Mouse (Mus musculus) forebrain, embryonic 16.5 days (tissue): ENCODE results near the gene Ctdsp1. TPM values are rescaled to one million over a fixed set of nuclear protein-coding genes. Genes with fewer than 3 reads are reported as not detected.

Experiments
- ATAC-seq: fragments of 200-750 bp; cut with Nextera tagmentation; 2 replicates; pipeline ENCODE4 v1.8.0; 2017; ENCODE audit warnings: mild to moderate bottlenecking, moderate library complexity
- H3K27ac ChIP-seq: fragments of 300-500 bp; sonication (generic); 2 replicates; pipeline ENCODE4 v1.5.1; 2014; ENCODE audit warnings: low read length, control low read depth
- H3K27me3 ChIP-seq: fragments of 300-500 bp; sonication (generic); replicated peaks from 2 replicates; pipeline ENCODE4 v1.6.1; 2014; ENCODE audit warnings: low read length; ENCODE audit not compliant: control insufficient read depth, insufficient read depth
- H3K36me3 ChIP-seq: fragments of 300-500 bp; sonication (generic); 2 replicates; pipeline ENCODE4 v1.6.1; 2014; ENCODE audit not compliant: control insufficient read depth, insufficient read depth
- H3K4me1 ChIP-seq: fragments of 300-500 bp; sonication (generic); replicated peaks from 2 replicates; pipeline ENCODE4 v1.6.1; 2014; ENCODE audit warnings: low read length; ENCODE audit not compliant: control insufficient read depth, insufficient read depth
- H3K4me2 ChIP-seq: fragments of 300-500 bp; sonication (generic); 2 replicates; pipeline ENCODE4 v1.6.1; 2014; ENCODE audit warnings: mild to moderate bottlenecking, low read length, control low read depth
- H3K4me3 ChIP-seq: fragments of 300-500 bp; sonication (generic); replicated peaks from 2 replicates; pipeline ENCODE4 v1.5.1; 2014; ENCODE audit warnings: mild to moderate bottlenecking, low read length, control low read depth
- H3K9ac ChIP-seq: fragments of 300-500 bp; sonication (generic); replicated peaks from 2 replicates; pipeline ENCODE4 v1.6.1; 2014; ENCODE audit warnings: low read depth, low read length, control low read depth
- H3K9me3 ChIP-seq: fragments of 300-500 bp; sonication (generic); 2 replicates; pipeline ENCODE4 v1.6.1; 2016; ENCODE audit warnings: low read length; ENCODE audit not compliant: control insufficient read depth
- WGBS: fragments of 180-500 bp; shearing (Covaris S2); extraction: QIAGEN DNeasy Blood & Tissue Kit; methylation state at CpG from one replicate; pipeline ENCODE4 v1.1.7; 2014; 5-methylcytosine and 5-hydroxymethylcytosine counted together
- polyA plus RNA-seq: library from polyadenylated mRNA; unstranded; fragments of >200 nt; fragmentation: Nextera tagmentation; extraction: Ambion mirVana; gene quantifications from 2 replicates; pipeline ENCODE4 v1.2.1, GENCODE M21; 2015

Ctdsp1 gene
- polyA plus RNA-seq, 1 experiment from 2014 or later = 18.6 TPM

DNA sequence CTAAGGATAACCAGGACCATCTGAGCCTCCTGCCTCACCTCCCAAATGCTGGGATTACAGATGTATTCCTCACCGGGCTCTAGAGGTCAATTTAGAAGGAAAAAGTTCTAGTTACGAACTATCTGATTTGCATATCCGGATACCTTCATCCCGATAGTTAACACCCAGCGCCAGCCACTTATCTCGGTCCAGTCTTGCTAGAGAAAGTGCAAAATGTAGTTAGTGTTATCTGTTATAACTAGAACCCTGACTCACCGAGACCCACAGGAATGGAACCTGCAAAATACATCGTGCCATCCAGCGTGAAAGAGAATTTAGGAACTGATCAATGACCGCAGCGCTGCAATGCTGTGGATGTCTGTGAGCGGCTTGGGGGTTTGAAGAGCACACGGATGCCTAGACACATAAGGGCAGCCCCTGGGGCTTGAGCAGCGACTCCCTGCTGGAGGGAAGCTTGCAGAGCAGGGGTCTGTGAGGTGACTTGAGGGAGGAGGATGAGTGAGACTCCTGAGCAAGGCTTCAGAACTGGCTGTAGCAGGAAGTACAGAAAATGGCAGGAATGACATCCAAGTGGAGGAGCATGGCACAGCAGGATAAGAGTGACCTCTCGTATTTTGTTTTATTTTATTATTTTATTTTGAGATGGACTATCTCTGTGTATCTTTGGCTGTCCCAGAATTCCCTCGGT lies 9.8 kb downstream of the Ctdsp1 start:
- Histone ChIP-seq H3K4me2 (no peak overlapping the region), H3K36me3 (no peaks in the 10 kb centered on the region), H3K27ac (no peak overlapping the region), H3K9me3 (no peaks in the 10 kb centered on the region), H3K9ac (no peak overlapping the region), H3K4me1 (peaks cover 5% of the 10 kb centered on the region), H3K4me3 (no peak overlapping the region), H3K27me3 (no peaks in the 10 kb centered on the region)
- WGBS = 60% methylated on average over 16 of the region's 16 CpGs
- no peak for ATAC-seq

DNA sequence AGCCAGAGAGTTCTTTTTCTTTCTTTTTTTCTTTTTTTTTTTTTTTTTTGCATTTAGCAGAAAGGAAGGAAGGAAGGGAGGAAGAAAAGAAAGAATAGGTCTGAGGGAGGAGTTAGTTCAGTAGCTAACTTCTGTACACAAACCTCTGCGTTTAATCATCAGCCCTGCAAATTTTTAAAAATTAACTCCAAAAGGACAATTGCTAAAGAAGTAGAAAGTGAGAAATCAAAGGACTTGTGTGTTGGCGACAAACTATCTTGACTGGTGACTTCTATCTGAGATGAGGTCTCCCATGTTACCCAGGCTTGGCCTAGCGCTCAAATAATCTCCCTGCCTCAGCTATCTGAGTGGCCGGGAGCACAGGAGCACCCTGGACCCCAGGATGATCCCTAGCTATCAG lies 12.9 kb downstream of the Ctdsp1 start:
- Histone ChIP-seq H3K9ac (no peak overlapping the region), H3K4me3 (no peak overlapping the region), H3K4me1 (no peaks in the 10 kb centered on the region), H3K4me2 (no peak overlapping the region), H3K27ac (no peak overlapping the region), H3K27me3 (no peaks in the 10 kb centered on the region), H3K36me3 (no peaks in the 10 kb centered on the region), H3K9me3 (no peaks in the 10 kb centered on the region)
- WGBS = 95% methylated on average over 4 of the region's 4 CpGs
- no peak for ATAC-seq

DNA sequence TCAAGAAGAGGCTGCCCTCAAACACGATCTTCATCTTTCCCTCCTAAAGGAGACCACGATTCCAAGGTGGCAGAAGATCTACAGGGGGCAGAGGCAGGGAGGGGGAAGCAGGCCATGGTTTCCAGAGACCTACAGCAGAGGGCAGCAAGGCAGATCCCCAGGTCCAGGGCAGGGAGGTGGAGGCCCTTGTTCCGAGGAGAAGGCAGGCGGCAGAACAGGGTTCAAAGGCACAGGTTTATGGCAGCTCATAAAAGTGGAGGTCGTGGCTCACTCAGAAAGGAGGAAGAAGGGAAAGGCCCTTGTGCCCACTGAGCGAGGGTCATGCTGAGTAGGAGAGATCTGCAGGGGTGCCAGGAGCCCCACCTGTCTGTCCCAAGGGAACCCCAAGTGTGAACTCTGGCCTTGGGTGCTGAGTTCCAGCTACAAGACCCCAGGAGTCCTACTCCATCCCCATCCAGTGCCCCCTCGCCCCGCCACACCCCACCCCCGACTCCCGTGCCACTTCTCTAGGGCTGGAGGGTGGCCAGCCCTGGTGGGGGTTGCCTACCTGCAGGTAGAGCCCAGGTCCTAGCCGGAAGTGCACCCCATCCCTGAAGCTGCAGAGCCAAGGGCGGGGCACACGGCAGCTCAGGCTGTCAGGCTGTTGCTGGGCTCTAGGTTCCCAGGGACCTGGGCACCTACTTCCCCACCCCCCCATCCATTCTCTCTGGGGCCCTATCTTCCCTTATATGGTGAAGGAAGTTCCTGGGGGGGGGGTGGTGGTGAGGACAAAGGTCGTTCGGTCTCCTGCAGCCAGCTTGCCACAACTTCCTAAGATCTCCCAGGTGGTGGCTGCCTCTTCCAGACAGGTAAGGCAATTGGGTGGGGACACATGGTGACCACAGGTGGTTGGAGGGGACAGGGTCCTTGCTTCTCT lies 17.5 kb downstream of the Ctdsp1 start, which contains the start of gene Vil1:
TSS of gene Vil1 (plus strand) at position 788 of the 916 bp plus-strand sequence.
- no peak for ATAC-seq
- Histone ChIP-seq H3K36me3 (no peaks in the 10 kb centered on the region), H3K4me3 (no peak within 1 kb of the TSS), H3K27me3 (no peaks in the 10 kb centered on the region), H3K4me1 (no peaks in the 10 kb centered on the region), H3K9ac (no peak within 1 kb of the TSS), H3K9me3 (no peaks in the 10 kb centered on the region), H3K4me2 (no peak within 1 kb of the TSS), H3K27ac (no peak within 1 kb of the TSS)
- 60% methylated on average over 14 of the region's 15 CpGs for WGBS

DNA sequence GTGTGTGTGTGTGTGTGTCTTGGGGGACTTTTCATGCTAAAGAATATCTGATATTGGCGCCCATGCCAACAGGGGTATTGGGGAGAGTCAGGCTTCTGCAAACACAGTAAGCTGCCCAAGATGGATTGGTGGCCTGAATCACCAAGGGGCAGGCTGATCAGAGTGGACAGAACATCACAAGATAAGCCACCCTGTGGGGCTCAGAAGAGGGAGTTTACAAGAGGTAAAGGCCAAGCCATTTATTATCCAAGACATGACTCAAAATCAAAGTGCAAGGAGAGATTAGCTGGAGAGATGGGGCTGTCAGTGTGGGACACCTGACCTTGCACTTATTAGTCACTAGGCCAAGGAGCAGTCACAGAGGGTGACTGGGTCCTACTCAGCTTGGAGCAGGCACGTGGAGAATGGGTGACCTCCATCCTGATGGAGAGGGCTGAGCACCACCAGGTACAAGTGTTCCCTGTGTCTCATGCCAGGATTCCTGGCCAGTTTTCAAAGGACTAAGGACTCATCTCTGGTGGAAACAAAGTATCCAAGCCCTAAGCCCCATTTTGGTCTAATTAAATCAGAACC lies 20.5 kb downstream of the Ctdsp1 start:
- Histone ChIP-seq H3K9ac (no peak overlapping the region), H3K36me3 (no peaks in the 10 kb centered on the region), H3K27ac (no peak overlapping the region), H3K4me2 (no peak overlapping the region), H3K9me3 (no peaks in the 10 kb centered on the region), H3K4me1 (no peaks in the 10 kb centered on the region), H3K4me3 (no peak overlapping the region), H3K27me3 (no peaks in the 10 kb centered on the region)
- ATAC-seq = no peak
- 60% methylated on average over 2 of the region's 2 CpGs for whole genome bisulfite sequencing

DNA sequence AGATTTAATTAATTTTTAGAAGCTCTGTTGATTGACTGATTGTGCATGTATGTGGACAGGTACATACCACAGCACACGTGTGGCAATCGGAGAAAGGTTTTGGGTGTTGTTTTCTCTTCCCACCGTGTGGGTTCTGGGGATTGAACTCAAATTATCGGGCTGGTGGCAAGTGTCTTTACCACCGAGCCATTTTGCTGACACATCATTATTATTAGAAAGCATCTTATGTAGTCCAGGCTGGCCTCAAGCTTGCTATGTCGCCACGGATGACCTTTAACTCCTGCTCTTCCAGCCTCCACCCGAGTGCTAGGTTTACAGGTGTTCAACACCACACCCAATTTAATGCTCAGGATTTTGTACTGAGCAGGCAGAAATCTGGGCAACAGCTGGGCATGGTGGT lies 21.4 kb downstream of the Ctdsp1 start:
- Histone ChIP-seq H3K4me1 (no peaks in the 10 kb centered on the region), H3K27ac (no peak overlapping the region), H3K4me3 (no peak overlapping the region), H3K9me3 (no peaks in the 10 kb centered on the region), H3K9ac (no peak overlapping the region), H3K27me3 (no peaks in the 10 kb centered on the region), H3K4me2 (no peak overlapping the region), H3K36me3 (no peaks in the 10 kb centered on the region)
- no peak for ATAC-seq
- WGBS = 81% methylated on average over 8 of the region's 8 CpGs

DNA sequence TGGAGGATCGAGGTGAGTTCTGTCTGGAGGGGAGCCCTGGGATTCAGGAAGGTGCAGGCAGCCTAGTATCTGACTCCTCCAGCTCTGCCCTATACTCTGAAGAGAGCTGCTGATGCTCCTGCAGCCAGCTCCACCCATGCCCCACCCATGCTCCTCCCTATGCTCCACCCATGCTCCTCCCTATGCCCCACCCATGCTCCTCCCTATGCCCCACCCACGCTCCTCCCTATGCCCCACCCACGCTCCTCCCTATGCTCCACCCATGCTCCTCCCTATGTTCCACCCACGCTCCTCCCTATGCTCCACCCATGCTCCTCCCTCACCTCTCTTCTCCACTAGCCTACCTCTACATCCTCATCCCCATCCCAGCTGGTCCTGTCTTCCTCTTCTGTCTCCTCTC lies 23.8 kb downstream of the Ctdsp1 start:
- Histone ChIP-seq H3K27ac (no peak overlapping the region), H3K4me3 (no peak overlapping the region), H3K36me3 (no peaks in the 10 kb centered on the region), H3K4me2 (no peak overlapping the region), H3K9ac (no peak overlapping the region), H3K4me1 (no peaks in the 10 kb centered on the region), H3K27me3 (no peaks in the 10 kb centered on the region), H3K9me3 (no peaks in the 10 kb centered on the region)
- ATAC-seq = no peak
- WGBS = 45% methylated on average over 4 of the region's 4 CpGs

DNA sequence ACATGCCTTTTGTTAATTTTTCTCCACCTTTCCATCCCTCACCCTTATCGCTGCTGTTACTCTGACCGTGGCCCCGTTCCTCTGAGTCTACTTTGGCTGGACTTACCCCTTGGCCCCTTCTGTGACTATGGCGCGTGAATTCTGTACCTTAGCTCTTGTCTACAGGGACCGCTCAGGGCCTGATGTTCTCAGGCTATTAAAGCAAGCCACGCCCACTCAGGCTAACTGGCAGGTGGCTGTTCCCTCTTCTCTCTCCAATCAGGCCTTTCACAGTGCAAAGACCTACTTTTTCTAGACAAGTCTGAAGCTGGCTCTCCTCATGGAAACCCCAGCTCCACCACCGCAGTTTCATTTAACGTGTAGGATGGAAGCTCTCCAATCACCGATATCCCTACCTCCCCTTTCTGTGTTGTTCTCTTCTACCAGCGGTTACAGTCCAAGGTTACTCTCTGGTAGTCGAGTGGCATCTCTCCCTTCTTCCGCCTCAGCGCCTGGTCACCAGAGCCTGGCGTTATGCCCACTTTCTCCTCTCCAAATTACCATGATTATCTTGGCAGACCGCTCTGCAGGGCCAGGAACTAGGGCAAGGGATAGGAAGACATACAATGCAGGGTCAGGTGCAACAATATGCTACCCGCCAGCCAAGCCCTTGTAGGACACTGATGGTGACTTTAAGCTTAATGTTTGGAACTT lies 27.6 kb downstream of the Ctdsp1 start:
- Histone ChIP-seq H3K36me3 (no peaks in the 10 kb centered on the region), H3K27ac (no peak overlapping the region), H3K4me1 (no peaks in the 10 kb centered on the region), H3K4me2 (no peak overlapping the region), H3K9me3 (no peaks in the 10 kb centered on the region), H3K4me3 (no peak overlapping the region), H3K9ac (no peak overlapping the region), H3K27me3 (no peaks in the 10 kb centered on the region)
- ATAC-seq = no peak
- WGBS = 69% methylated on average over 17 of the region's 17 CpGs

DNA sequence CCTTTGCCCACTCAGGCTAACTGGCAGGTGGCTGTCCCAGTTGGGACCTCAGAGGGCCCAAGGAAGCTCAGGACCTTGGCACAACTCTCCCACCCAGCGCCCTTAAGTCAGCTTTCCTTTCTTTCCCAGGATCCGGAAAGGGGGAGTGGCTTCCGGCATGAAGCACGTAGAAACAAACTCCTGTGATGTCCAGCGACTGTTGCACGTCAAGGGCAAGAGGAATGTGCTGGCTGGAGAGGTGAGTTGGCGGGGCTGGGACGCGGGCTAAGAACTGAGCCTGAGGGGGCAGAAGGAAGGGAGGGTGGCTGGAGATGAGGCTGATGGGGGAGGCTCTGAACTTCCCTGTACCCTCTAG lies 28.1 kb downstream of the Ctdsp1 start:
- Histone ChIP-seq H3K9me3 (no peaks in the 10 kb centered on the region), H3K27me3 (no peaks in the 10 kb centered on the region), H3K4me2 (no peak overlapping the region), H3K36me3 (no peaks in the 10 kb centered on the region), H3K4me3 (no peak overlapping the region), H3K9ac (no peak overlapping the region), H3K4me1 (no peaks in the 10 kb centered on the region), H3K27ac (no peak overlapping the region)
- no peak for ATAC-seq
- 74% methylated on average over 9 of the region's 9 CpGs for WGBS

DNA sequence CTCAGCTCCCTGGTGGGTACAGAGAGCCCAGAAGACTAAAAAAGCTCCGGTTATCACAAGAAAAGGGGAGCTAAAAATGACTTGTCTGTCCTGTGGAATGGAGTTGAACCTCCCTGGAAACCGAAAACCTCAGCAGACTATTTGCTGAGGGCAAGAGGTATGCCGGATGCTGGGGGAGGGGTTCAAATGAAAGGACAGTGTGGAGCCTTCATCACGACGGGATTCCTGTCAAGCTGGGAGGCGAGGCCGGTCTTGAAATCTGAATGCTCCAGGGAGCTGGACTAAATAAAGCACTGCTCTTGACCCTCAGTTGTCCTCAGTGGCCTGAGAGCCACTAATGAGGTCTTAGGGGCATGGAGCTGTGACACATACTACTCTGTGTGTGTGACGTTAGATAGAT lies 31.8 kb downstream of the Ctdsp1 start:
- no peak overlapping the region for H3K27ac ChIP-seq
- no peak for ATAC-seq
- no peak overlapping the region for H3K4me3 ChIP-seq
- no peaks in the 10 kb centered on the region for H3K4me1 ChIP-seq
- 41% methylated on average over 8 of the region's 8 CpGs for WGBS
- H3K9ac ChIP-seq = no peak overlapping the region
- H3K4me2 ChIP-seq = no peak overlapping the region
- H3K9me3 ChIP-seq = no peaks in the 10 kb centered on the region
- no peaks in the 10 kb centered on the region for H3K36me3 ChIP-seq
- no peaks in the 10 kb centered on the region for H3K27me3 ChIP-seq
